Mouse (Mus musculus) embryonic facial prominence, embryonic 15.5 days (tissue): Measurements from ENCODE around the gene Hp1bp3. TPM values are rescaled to one million over a fixed set of nuclear protein-coding genes. Genes with fewer than 3 reads are reported as not detected.

Experiments
- ATAC-seq: fragments of 200-750 bp; cut with Nextera tagmentation; 2 replicates; pipeline ENCODE4 v1.8.0; 2017; ENCODE audit warnings: low read depth, moderate TSS enrichment; ENCODE audit not compliant: insufficient number of reproducible peaks, low FRiP score, low TSS enrichment
- H3K27ac ChIP-seq: fragments of 300-500 bp; sonication (generic); replicated peaks from 2 replicates; pipeline ENCODE4 v1.5.1; 2015; ENCODE audit warnings: mild to moderate bottlenecking, inconsistent platforms
- H3K27me3 ChIP-seq: fragments of 300-500 bp; sonication (generic); 2 replicates; pipeline ENCODE4 v1.6.1; 2015; ENCODE audit warnings: inconsistent platforms
- H3K36me3 ChIP-seq: fragments of 300-500 bp; sonication (generic); 2 replicates; pipeline ENCODE4 v1.6.1; 2015; ENCODE audit warnings: mild to moderate bottlenecking, inconsistent platforms
- H3K4me1 ChIP-seq: fragments of 300-500 bp; sonication (generic); 2 replicates; pipeline ENCODE4 v1.6.1; 2015; ENCODE audit warnings: inconsistent platforms
- H3K4me2 ChIP-seq: fragments of 300-500 bp; sonication (generic); replicated peaks from 2 replicates; pipeline ENCODE4 v1.6.1; 2015; ENCODE audit warnings: mild to moderate bottlenecking, inconsistent platforms
- H3K4me3 ChIP-seq: fragments of 300-500 bp; sonication (generic); replicated peaks from 2 replicates; pipeline ENCODE4 v1.5.1; 2015; ENCODE audit warnings: mild to moderate bottlenecking, inconsistent platforms
- H3K9ac ChIP-seq: fragments of 300-500 bp; sonication (generic); 2 replicates; pipeline ENCODE4 v1.6.1; 2015; ENCODE audit warnings: inconsistent platforms
- H3K9me3 ChIP-seq: fragments of 300-500 bp; sonication (generic); replicated peaks from 2 replicates; pipeline ENCODE4 v1.6.1; 2016; ENCODE audit warnings: inconsistent platforms
- WGBS: fragments of 180-500 bp; shearing (Covaris S2); methylation state at CpG from one replicate; pipeline ENCODE4 v1.1.7; 2015; 5-methylcytosine and 5-hydroxymethylcytosine counted together
- polyA plus RNA-seq: library from polyadenylated mRNA; unstranded; fragments of >200 nt; fragmentation: Nextera tagmentation; extraction: Ambion mirVana; gene quantifications from 2 replicates; pipeline ENCODE4 v1.2.1, GENCODE M21; 2015

Gene Hp1bp3
- polyA plus RNA-seq, 1 experiment from 2014 or later: 153 TPM

GRCm38 (mm10) chr4:138222396-138222795 is 6.3 kb downstream of the Hp1bp3 start:
- no peaks in the 10 kb centered on the region for H3K27me3 ChIP-seq
- peaks cover 49% of the 10 kb centered on the region for H3K36me3 ChIP-seq
- H3K9ac ChIP-seq: no peak overlapping the region
- no peak overlapping the region for H3K27ac ChIP-seq
- no peaks in the 10 kb centered on the region for H3K9me3 ChIP-seq
- no peak for ATAC-seq
- H3K4me2 ChIP-seq: no peak overlapping the region
- WGBS: 80% methylated on average over 5 of the region's 5 CpGs
- peaks cover 24% of the 10 kb centered on the region for H3K4me1 ChIP-seq
- no peak overlapping the region for H3K4me3 ChIP-seq

GRCm38 (mm10) chr4:138223623-138224022 is 7.5 kb downstream of the Hp1bp3 start:
- Histone ChIP-seq H3K4me3 (no peak overlapping the region), H3K27ac (no peak overlapping the region), H3K27me3 (no peaks in the 10 kb centered on the region), H3K9ac (no peak overlapping the region), H3K4me1 (peaks cover 13% of the 10 kb centered on the region), H3K9me3 (no peaks in the 10 kb centered on the region), H3K4me2 (no peak overlapping the region), H3K36me3 (peaks cover 62% of the 10 kb centered on the region)
- 61% methylated on average over 10 of the region's 10 CpGs for WGBS
- ATAC-seq: no peak

GRCm38 (mm10) chr4:138246756-138247665 is 30.9 kb downstream of the Hp1bp3 start:
- peaks cover 25% of the 10 kb centered on the region for H3K27me3 ChIP-seq
- WGBS: 68% methylated on average over 27 of the region's 27 CpGs
- H3K4me1 ChIP-seq: peaks cover 24% of the 10 kb centered on the region
- H3K9ac ChIP-seq: no peak overlapping the region
- H3K36me3 ChIP-seq: peaks cover 54% of the 10 kb centered on the region
- no peak for ATAC-seq
- no peak overlapping the region for H3K4me2 ChIP-seq
- no peak overlapping the region for H3K27ac ChIP-seq
- no peaks in the 10 kb centered on the region for H3K9me3 ChIP-seq
- H3K4me3 ChIP-seq: no peak overlapping the region

GRCm38 (mm10) chr4:138250088-138250960 is 34.2 kb downstream of the Hp1bp3 start, which contains the start of the genes Sh2d5 and Kif17:
TSS of gene Sh2d5 (plus strand) at chr4:138250403.
TSS of gene Kif17 (plus strand) at chr4:138250435.
- H3K4me3 ChIP-seq: peak within 1 kb of the TSS; percentile 50
- H3K4me2 ChIP-seq: peak within 1 kb of the TSS; percentile 100
- under 1% methylated on average over 64 of the region's 74 CpGs for WGBS
- H3K27me3 ChIP-seq: peaks cover 42% of the 10 kb centered on the region
- peak; percentile 83 for ATAC-seq
- H3K4me1 ChIP-seq: peaks cover 29% of the 10 kb centered on the region
- no peaks in the 10 kb centered on the region for H3K9me3 ChIP-seq
- H3K9ac ChIP-seq: peak within 1 kb of the TSS; percentile 21; the same call in 1 of the 2 replicates
- no peak within 1 kb of the TSS for H3K27ac ChIP-seq
- H3K36me3 ChIP-seq: peaks cover 22% of the 10 kb centered on the region; the same call in 1 of the 2 replicates

- under 1% methylated on average over 14 of the region's 14 CpGs for WGBS
- H3K27me3 ChIP-seq: peaks cover 42% of the 10 kb centered on the region
- no peak for ATAC-seq
- peak overlapping the region; percentile 24 for H3K4me3 ChIP-seq
- H3K4me2 ChIP-seq: peak overlapping the region; percentile 100
- no peak overlapping the region for H3K9ac ChIP-seq
- H3K27ac ChIP-seq: no peak overlapping the region
- no peaks in the 10 kb centered on the region for H3K9me3 ChIP-seq
- H3K4me1 ChIP-seq: peaks cover 29% of the 10 kb centered on the region
- peaks cover 8% of the 10 kb centered on the region; the same call in 1 of the 2 replicates for H3K36me3 ChIP-seq
Measured at GRCm38 (mm10) chr4:138251819-138252218, 35.7 kb downstream of the Hp1bp3 start.

- ATAC-seq: no peak
- H3K4me1 ChIP-seq: peaks cover 32% of the 10 kb centered on the region
- H3K4me3 ChIP-seq: peak overlapping the region; percentile 24
- H3K4me2 ChIP-seq: peak overlapping the region; percentile 100
- peaks cover 5% of the 10 kb centered on the region; the same call in 1 of the 2 replicates for H3K36me3 ChIP-seq
- H3K9me3 ChIP-seq: no peaks in the 10 kb centered on the region
- no peak overlapping the region for H3K9ac ChIP-seq
- WGBS: 16% methylated on average over 5 of the region's 5 CpGs
- peaks cover 42% of the 10 kb centered on the region for H3K27me3 ChIP-seq
- H3K27ac ChIP-seq: no peak overlapping the region
Measured at GRCm38 (mm10) chr4:138252231-138252630, 36.1 kb downstream of the Hp1bp3 start.

GRCm38 (mm10) chr4:138257116-138257687 is 41.1 kb downstream of the Hp1bp3 start:
- H3K9me3 ChIP-seq: no peaks in the 10 kb centered on the region
- ATAC-seq: no peak
- H3K27me3 ChIP-seq: peaks cover 15% of the 10 kb centered on the region
- 65% methylated on average over 22 of the region's 22 CpGs for WGBS
- peaks cover 6% of the 10 kb centered on the region for H3K4me1 ChIP-seq
- H3K9ac ChIP-seq: no peak overlapping the region
- no peak overlapping the region for H3K4me3 ChIP-seq
- no peak overlapping the region for H3K27ac ChIP-seq
- H3K4me2 ChIP-seq: no peak overlapping the region
- no peaks in the 10 kb centered on the region for H3K36me3 ChIP-seq

GRCm38 (mm10) chr4:138258663-138259062 is 42.6 kb downstream of the Hp1bp3 start:
- H3K4me3 ChIP-seq: no peak overlapping the region
- no peak overlapping the region for H3K4me2 ChIP-seq
- WGBS: 77% methylated on average over 7 of the region's 7 CpGs
- H3K9me3 ChIP-seq: no peaks in the 10 kb centered on the region
- no peak overlapping the region for H3K27ac ChIP-seq
- H3K27me3 ChIP-seq: peaks cover 5% of the 10 kb centered on the region; the same call in 1 of the 2 replicates
- no peaks in the 10 kb centered on the region for H3K36me3 ChIP-seq
- H3K9ac ChIP-seq: no peak overlapping the region
- peaks cover 10% of the 10 kb centered on the region for H3K4me1 ChIP-seq
- no peak for ATAC-seq

- no peak for ATAC-seq
- Histone ChIP-seq H3K9ac (no peak overlapping the region), H3K4me2 (no peak overlapping the region), H3K9me3 (no peaks in the 10 kb centered on the region), H3K36me3 (no peaks in the 10 kb centered on the region), H3K4me1 (peaks cover 10% of the 10 kb centered on the region), H3K27ac (no peak overlapping the region), H3K4me3 (no peak overlapping the region), H3K27me3 (peaks cover 4% of the 10 kb centered on the region)
- WGBS: 84% methylated on average over 5 of the region's 5 CpGs
Measured at GRCm38 (mm10) chr4:138259482-138259881, 43.4 kb downstream of the Hp1bp3 start.

GRCm38 (mm10) chr4:138261843-138262681 is 46.0 kb downstream of the Hp1bp3 start:
- H3K9ac ChIP-seq: peak overlapping the region; percentile 18
- under 1% methylated on average over 78 of the region's 78 CpGs for WGBS
- peaks cover 9% of the 10 kb centered on the region for H3K4me1 ChIP-seq
- H3K9me3 ChIP-seq: no peaks in the 10 kb centered on the region
- peak overlapping the region; percentile 73 for H3K4me2 ChIP-seq
- H3K27ac ChIP-seq: no peak overlapping the region
- peak overlapping the region; percentile 71 for H3K4me3 ChIP-seq
- H3K27me3 ChIP-seq: peaks cover 4% of the 10 kb centered on the region
- peak; percentile 86 for ATAC-seq
- H3K36me3 ChIP-seq: no peaks in the 10 kb centered on the region
